Mouse (Mus musculus): ENCODE data around the gene Olfr1116. TPM values are rescaled to one million over a fixed set of nuclear protein-coding genes. Genes with fewer than 3 reads are reported as not detected.
"Not testable (repeated sequence)": the region's sequence is repeated elsewhere in the genome, so short reads cannot be mapped to it uniquely, and the experiment has no call there.

The Olfr1116 gene
- not detected in 2 replicates for polyA plus RNA-seq (2014; fragmentation: Nextera tagmentation; extraction: Ambion mirVana)

GRCm38 (mm10) chr2:87267234-87267633 lies at the start of gene Olfr1116:
Gene Olfr1116, plus strand, starts transcription at chr2:87267534.
- Histone ChIP-seq H3K36me3 (ENCODE audit: control insufficient read depth, insufficient read depth, low read length) (no peaks in the 10 kb centered on the region), H3K9ac (ENCODE audit: low read depth, low read length) (no peak within 1 kb of the TSS), H3K9me3 (replicated peaks; ENCODE audit: control insufficient read depth, low read length) (no peaks in the 10 kb centered on the region), H3K27ac (ENCODE audit: low read depth, low read length) (no peak within 1 kb of the TSS), H3K4me2 (no peak within 1 kb of the TSS), H3K27me3 (ENCODE audit: control insufficient read depth, insufficient read depth, low read length) (no peaks in the 10 kb centered on the region), H3K4me1 (ENCODE audit: control insufficient read depth, insufficient read depth, low read length) (no peaks in the 10 kb centered on the region), H3K4me3 (ENCODE audit: low read depth, low read length) (no peak within 1 kb of the TSS)
- WGBS (ENCODE audit: insufficient replicate concordance) = 84% methylated on average over 1 of the region's 1 CpGs
- ATAC-seq (replicated peaks; ENCODE audit: insufficient number of reproducible peaks, low FRiP score, low TSS enrichment) = no peak

DNA sequence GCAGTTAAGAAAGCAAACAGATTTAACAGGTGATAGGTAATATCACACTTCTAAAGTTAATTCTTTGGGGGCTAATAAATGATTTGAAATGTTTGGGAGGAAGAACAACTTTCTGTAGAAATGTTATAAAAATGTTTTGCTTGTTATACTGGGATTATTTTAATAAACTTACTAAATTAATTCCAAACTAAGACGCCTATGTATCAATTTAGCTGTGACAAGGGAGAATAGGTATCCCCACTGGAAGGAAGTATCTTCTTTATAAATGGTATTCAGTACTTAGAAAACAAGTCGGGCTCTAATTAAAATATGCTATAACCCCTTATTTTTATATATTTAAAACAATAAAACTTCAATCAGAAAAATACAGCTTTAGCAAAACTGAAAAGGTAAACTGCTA lies 19.6 kb upstream of the Olfr1116 start, which contains the start of gene Olfr1115:
Gene Olfr1115, plus strand, starts transcription at position 301 of the 400 bp plus-strand sequence.
- Histone ChIP-seq H3K27ac (ENCODE audit: low read depth, low read length) (no peak within 1 kb of the TSS), H3K36me3 (ENCODE audit: control insufficient read depth, insufficient read depth, low read length) (no peaks in the 10 kb centered on the region), H3K4me2 (no peak within 1 kb of the TSS), H3K9ac (ENCODE audit: low read depth, low read length) (no peak within 1 kb of the TSS), H3K27me3 (ENCODE audit: control insufficient read depth, insufficient read depth, low read length) (no peaks in the 10 kb centered on the region), H3K9me3 (replicated peaks; ENCODE audit: control insufficient read depth, low read length) (no peaks in the 10 kb centered on the region), H3K4me3 (ENCODE audit: low read depth, low read length) (no peak within 1 kb of the TSS), H3K4me1 (ENCODE audit: control insufficient read depth, insufficient read depth, low read length) (no peaks in the 10 kb centered on the region)
- no peak for ATAC-seq (replicated peaks; ENCODE audit: insufficient number of reproducible peaks, low FRiP score, low TSS enrichment)
- WGBS (ENCODE audit: insufficient replicate concordance) = 79% methylated on average over 2 of the region's 2 CpGs

- not testable (repeated sequence) for H3K4me3 ChIP-seq (ENCODE audit: low read depth, low read length); H3K9me3 ChIP-seq (replicated peaks; ENCODE audit: control insufficient read depth, low read length); H3K4me2 ChIP-seq; H3K27me3 ChIP-seq (ENCODE audit: control insufficient read depth, insufficient read depth, low read length); H3K27ac ChIP-seq (ENCODE audit: low read depth, low read length); ATAC-seq (replicated peaks; ENCODE audit: insufficient number of reproducible peaks, low FRiP score, low TSS enrichment); H3K4me1 ChIP-seq (ENCODE audit: control insufficient read depth, insufficient read depth, low read length); H3K36me3 ChIP-seq (ENCODE audit: control insufficient read depth, insufficient read depth, low read length); H3K9ac ChIP-seq (ENCODE audit: low read depth, low read length)
Observed at GRCm38 (mm10) chr2:87293977-87294376, 26.6 kb downstream of the Olfr1116 start.

DNA sequence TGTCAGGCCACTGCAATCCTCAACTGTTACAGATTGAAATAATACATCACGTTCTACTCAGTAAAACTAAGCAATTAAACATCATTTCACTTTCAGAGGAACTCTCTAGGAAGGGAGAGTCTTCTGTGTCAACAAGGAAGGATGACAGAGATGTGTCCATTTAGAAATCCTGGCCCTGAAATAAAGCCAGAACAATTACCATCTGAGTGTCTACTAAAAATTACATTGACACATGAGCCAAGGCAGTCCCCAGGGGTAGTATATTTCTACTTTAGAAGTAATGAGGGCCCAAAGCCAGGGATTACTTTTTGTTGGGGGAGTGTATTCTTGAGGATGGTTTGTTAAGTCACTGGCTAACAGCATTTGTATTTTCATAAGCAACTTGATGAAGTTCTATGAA lies 39.9 kb downstream of the Olfr1116 start, which contains the start of gene Olfr1118:
Gene Olfr1118, plus strand, starts transcription at position 301 of the 400 bp plus-strand sequence.
- WGBS (ENCODE audit: insufficient replicate concordance) = 69% methylated on average over 1 of the region's 1 CpGs

More for the DNA sequence above, 39.9 kb downstream of the Olfr1116 start, which contains the start of gene Olfr1118:
- no peaks in the 10 kb centered on the region for H3K36me3 ChIP-seq (ENCODE audit: control insufficient read depth, insufficient read depth, low read length)
- H3K9ac ChIP-seq (ENCODE audit: low read depth, low read length) = no peak within 1 kb of the TSS
- no peak within 1 kb of the TSS for H3K4me2 ChIP-seq
- H3K27me3 ChIP-seq (ENCODE audit: control insufficient read depth, insufficient read depth, low read length) = no peaks in the 10 kb centered on the region
- H3K9me3 ChIP-seq (replicated peaks; ENCODE audit: control insufficient read depth, low read length) = no peaks in the 10 kb centered on the region
- H3K27ac ChIP-seq (ENCODE audit: low read depth, low read length) = no peak within 1 kb of the TSS
- H3K4me3 ChIP-seq (ENCODE audit: low read depth, low read length) = no peak within 1 kb of the TSS
- ATAC-seq (replicated peaks; ENCODE audit: insufficient number of reproducible peaks, low FRiP score, low TSS enrichment) = no peak
- no peaks in the 10 kb centered on the region for H3K4me1 ChIP-seq (ENCODE audit: control insufficient read depth, insufficient read depth, low read length)

Small RNA genes lying within 50 kb of the gene (microRNA-seq; reads per million reads assigned to microRNA genes)
- not detected for gene Gm27438 (ENCODE audit: borderline number of aligned reads)

Other genes with a start within 250 kb of the Olfr1116 start
- not detected in 2 replicates for gene Olfr1104, start 240.5 kb upstream of the Olfr1116 start, polyA plus RNA-seq (2014; fragmentation: Nextera tagmentation; extraction: Ambion mirVana)
- gene Olfr1105, start 231.0 kb upstream of the Olfr1116 start, polyA plus RNA-seq (2014; fragmentation: Nextera tagmentation; extraction: Ambion mirVana) = not detected in 2 replicates
- gene Olfr1106, start 215.3 kb upstream of the Olfr1116 start, polyA plus RNA-seq (2014; fragmentation: Nextera tagmentation; extraction: Ambion mirVana) = not detected in 2 replicates
- not detected in 2 replicates for gene Olfr1107, start 191.7 kb upstream of the Olfr1116 start, polyA plus RNA-seq (2014; fragmentation: Nextera tagmentation; extraction: Ambion mirVana)
- not detected in 2 replicates for gene Olfr1109, start 171.5 kb upstream of the Olfr1116 start, polyA plus RNA-seq (2014; fragmentation: Nextera tagmentation; extraction: Ambion mirVana)
- gene Olfr259, start 153.0 kb upstream of the Olfr1116 start, polyA plus RNA-seq (2014; fragmentation: Nextera tagmentation; extraction: Ambion mirVana) = not detected in 2 replicates
- not detected in 2 replicates for gene Olfr1110, start 127.2 kb upstream of the Olfr1116 start, polyA plus RNA-seq (2014; fragmentation: Nextera tagmentation; extraction: Ambion mirVana)
- gene Olfr1111, start 114.9 kb upstream of the Olfr1116 start, polyA plus RNA-seq (2014; fragmentation: Nextera tagmentation; extraction: Ambion mirVana) = not detected in 2 replicates
- gene Olfr1112, start 79.7 kb upstream of the Olfr1116 start, polyA plus RNA-seq (2014; fragmentation: Nextera tagmentation; extraction: Ambion mirVana) = not detected in 2 replicates
- not detected in 2 replicates for gene Olfr1113, start 58.6 kb upstream of the Olfr1116 start, polyA plus RNA-seq (2014; fragmentation: Nextera tagmentation; extraction: Ambion mirVana)
- not detected in 2 replicates for gene Olfr1115, start 19.5 kb upstream of the Olfr1116 start, polyA plus RNA-seq (2014; fragmentation: Nextera tagmentation; extraction: Ambion mirVana)
- gene Olfr1118, start 40.0 kb downstream of the Olfr1116 start, polyA plus RNA-seq (2014; fragmentation: Nextera tagmentation; extraction: Ambion mirVana) = not detected in 2 replicates
- gene Olfr1120, start 87.3 kb downstream of the Olfr1116 start, polyA plus RNA-seq (2014; fragmentation: Nextera tagmentation; extraction: Ambion mirVana) = not detected in 2 replicates
- not detected in 2 replicates for gene Olfr1121, start 102.4 kb downstream of the Olfr1116 start, polyA plus RNA-seq (2014; fragmentation: Nextera tagmentation; extraction: Ambion mirVana)
- gene Olfr1122, start 118.3 kb downstream of the Olfr1116 start, polyA plus RNA-seq (2014; fragmentation: Nextera tagmentation; extraction: Ambion mirVana) = not detected in 2 replicates
- gene Olfr1123, start 149.1 kb downstream of the Olfr1116 start, polyA plus RNA-seq (2014; fragmentation: Nextera tagmentation; extraction: Ambion mirVana) = not detected in 2 replicates
- not detected in 2 replicates for gene Olfr1124, start 162.7 kb downstream of the Olfr1116 start, polyA plus RNA-seq (2014; fragmentation: Nextera tagmentation; extraction: Ambion mirVana)
- gene Olfr1126, start 186.4 kb downstream of the Olfr1116 start, polyA plus RNA-seq (2014; fragmentation: Nextera tagmentation; extraction: Ambion mirVana) = not detected in 2 replicates
- not detected in 2 replicates for gene Pramel7, start 229.6 kb downstream of the Olfr1116 start, polyA plus RNA-seq (2014; fragmentation: Nextera tagmentation; extraction: Ambion mirVana)
- gene Pramel6, start 239.0 kb downstream of the Olfr1116 start, polyA plus RNA-seq (2014; fragmentation: Nextera tagmentation; extraction: Ambion mirVana) = not detected in 2 replicates